Mouse (Mus musculus) intestine, postnatal 0 days (tissue): Measurements from ENCODE around the gene Fra10ac1. TPM values are rescaled to one million over a fixed set of nuclear protein-coding genes. Genes with fewer than 3 reads are reported as not detected.

ENCODE experiments used
- ATAC-seq: fragments of 200-750 bp; cut with Nextera tagmentation; 2 replicates; pipeline ENCODE4 v1.8.0; 2017; ENCODE audit warnings: mild to moderate bottlenecking, moderate TSS enrichment, moderate library complexity
- H3K27ac ChIP-seq: fragments of 300-500 bp; sonication (generic); 2 replicates; pipeline ENCODE4 v1.5.1; 2014; ENCODE audit warnings: mild to moderate bottlenecking, low read depth, low read length, moderate library complexity
- H3K27me3 ChIP-seq: fragments of 300-500 bp; sonication (generic); replicated peaks from 2 replicates; pipeline ENCODE4 v1.6.1; 2014; ENCODE audit warnings: low read length, mixed read lengths; ENCODE audit not compliant: control insufficient read depth, insufficient read depth
- H3K36me3 ChIP-seq: fragments of 300-500 bp; sonication (generic); 2 replicates; pipeline ENCODE4 v1.6.1; 2014; ENCODE audit warnings: mild to moderate bottlenecking, moderate library complexity; ENCODE audit not compliant: control insufficient read depth, insufficient read depth
- H3K4me1 ChIP-seq: fragments of 300-500 bp; sonication (generic); replicated peaks from 2 replicates; pipeline ENCODE4 v1.6.1; 2014; ENCODE audit warnings: antibody characterized with exemption, low read length, mixed read lengths; ENCODE audit not compliant: control insufficient read depth, insufficient read depth
- H3K4me2 ChIP-seq: fragments of 300-500 bp; sonication (generic); replicated peaks from 2 replicates; pipeline ENCODE4 v1.6.1; 2014; ENCODE audit warnings: low read depth, mild to moderate bottlenecking, moderate library complexity
- H3K4me3 ChIP-seq: fragments of 300-500 bp; sonication (generic); 2 replicates; pipeline ENCODE4 v1.5.1; 2014; ENCODE audit warnings: low read depth, low read length
- H3K9ac ChIP-seq: fragments of 300-500 bp; sonication (generic); 2 replicates; pipeline ENCODE4 v1.6.1; 2014; ENCODE audit warnings: mild to moderate bottlenecking, low read depth, low read length
- H3K9me3 ChIP-seq: fragments of 300-500 bp; sonication (generic); 2 replicates; pipeline ENCODE4 v1.6.1; 2016; ENCODE audit warnings: mixed run types; ENCODE audit not compliant: control insufficient read depth
- CTCF ChIP-seq: sonication (generic); IDR thresholded peaks from 2 replicates; pipeline ENCODE4 v1.5.1; 2016; ENCODE audit warnings: low read depth, mild to moderate bottlenecking, control low read depth, antibody characterized with exemption, moderate library complexity
- WGBS: fragments of 180-500 bp; shearing (Covaris S2); extraction: QIAGEN DNeasy Blood & Tissue Kit; methylation state at CpG from one replicate; pipeline ENCODE4 v1.1.7; 2014; 5-methylcytosine and 5-hydroxymethylcytosine counted together
- polyA plus RNA-seq: library from polyadenylated mRNA; unstranded; fragments of >200 nt; fragmentation: Nextera tagmentation; extraction: Ambion mirVana; gene quantifications from 2 replicates; pipeline ENCODE4 v1.2.1, GENCODE M21; 2015

Gene Fra10ac1
- 18.1 and 19.0 TPM in 2 replicates for polyA plus RNA-seq

GRCm38 (mm10) chr19:38223905-38224684 is at the start of gene Fra10ac1:
Fra10ac1 (minus strand) TSS chr19:38224156.
- peak; percentile 98 for ATAC-seq
- Histone ChIP-seq H3K27me3 (no peaks in the 10 kb centered on the region), H3K4me2 (peak within 1 kb of the TSS; percentile 73), H3K9ac (peak within 1 kb of the TSS; percentile 48), H3K27ac (peak within 1 kb of the TSS; percentile 51), H3K9me3 (no peaks in the 10 kb centered on the region), H3K4me1 (peaks cover 2% of the 10 kb centered on the region; the same call in 1 of the 2 replicates), H3K36me3 (peaks cover 8% of the 10 kb centered on the region; the same call in 1 of the 2 replicates), H3K4me3 (peak within 1 kb of the TSS; percentile 47)
- WGBS: 1% methylated on average over 49 of the region's 49 CpGs
- peak; percentile 79 for TF ChIP-seq CTCF

DNA sequence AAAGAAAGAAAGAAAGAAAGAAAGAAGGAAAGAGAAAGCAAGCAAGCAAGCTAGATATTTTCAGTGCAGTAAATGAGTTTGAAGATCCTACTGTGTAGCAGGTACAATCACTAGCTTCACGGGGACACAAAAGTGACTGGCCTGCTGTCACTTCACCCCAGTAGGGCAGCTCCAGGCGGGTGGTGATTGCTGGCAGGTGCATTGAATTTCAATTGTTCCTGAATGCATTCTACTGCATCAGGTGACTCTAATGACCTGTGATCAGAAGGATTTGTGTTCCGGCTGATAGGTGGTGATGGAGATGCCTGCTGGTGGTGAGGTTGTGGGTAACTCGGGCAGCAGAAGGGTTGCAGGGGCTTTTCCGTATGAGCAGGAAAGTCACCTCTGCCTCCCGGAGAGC is 47.1 kb upstream of the Fra10ac1 start:
- no peak overlapping the region for H3K4me2 ChIP-seq
- no peaks in the 10 kb centered on the region for H3K4me1 ChIP-seq
- no peak for ATAC-seq
- no peaks in the 10 kb centered on the region for H3K9me3 ChIP-seq
- no peaks in the 10 kb centered on the region for H3K36me3 ChIP-seq
- H3K4me3 ChIP-seq: no peak overlapping the region
- H3K27ac ChIP-seq: no peak overlapping the region
- no peaks in the 10 kb centered on the region for H3K27me3 ChIP-seq
- no peak for TF ChIP-seq CTCF
- 41% methylated on average over 6 of the region's 6 CpGs for WGBS
- no peak overlapping the region for H3K9ac ChIP-seq

- Histone ChIP-seq H3K4me3 (no peak overlapping the region), H3K9me3 (no peaks in the 10 kb centered on the region), H3K27ac (no peak overlapping the region), H3K36me3 (no peaks in the 10 kb centered on the region), H3K4me1 (no peaks in the 10 kb centered on the region), H3K4me2 (no peak overlapping the region), H3K9ac (no peak overlapping the region), H3K27me3 (peaks cover 24% of the 10 kb centered on the region; the same call in 1 of the 2 replicates)
- ATAC-seq: no peak
- WGBS: 82% methylated on average over 5 of the region's 5 CpGs
- no peak for TF ChIP-seq CTCF
Observed at GRCm38 (mm10) chr19:38267469-38267868, 43.5 kb upstream of the Fra10ac1 start.

DNA sequence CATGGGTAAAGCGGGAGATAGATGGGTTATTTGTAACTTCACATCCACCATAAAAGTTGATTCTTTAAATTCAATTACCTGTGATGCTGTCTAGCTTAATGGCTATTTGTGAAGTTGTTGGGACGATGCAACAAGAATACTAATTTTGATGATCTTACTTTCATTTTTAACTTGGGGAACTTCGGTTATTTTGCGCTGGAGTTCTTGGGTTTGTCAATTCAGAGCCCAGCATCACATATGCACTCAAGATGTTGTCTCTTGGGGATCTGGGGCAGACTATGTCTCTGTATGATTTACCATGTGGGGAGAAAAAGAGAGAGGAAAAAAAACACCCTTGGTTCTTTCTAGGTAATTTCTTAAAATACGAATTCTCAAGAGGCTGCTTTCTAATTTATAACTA is 41.8 kb upstream of the Fra10ac1 start:
- no peak overlapping the region for H3K27ac ChIP-seq
- ATAC-seq: no peak
- no peak overlapping the region for H3K4me2 ChIP-seq
- H3K9me3 ChIP-seq: no peaks in the 10 kb centered on the region
- H3K9ac ChIP-seq: no peak overlapping the region
- peaks cover 24% of the 10 kb centered on the region; the same call in 1 of the 2 replicates for H3K27me3 ChIP-seq
- no peaks in the 10 kb centered on the region for H3K36me3 ChIP-seq
- H3K4me3 ChIP-seq: no peak overlapping the region
- H3K4me1 ChIP-seq: no peaks in the 10 kb centered on the region
- no peak for TF ChIP-seq CTCF
- 88% methylated on average over 5 of the region's 5 CpGs for WGBS

DNA sequence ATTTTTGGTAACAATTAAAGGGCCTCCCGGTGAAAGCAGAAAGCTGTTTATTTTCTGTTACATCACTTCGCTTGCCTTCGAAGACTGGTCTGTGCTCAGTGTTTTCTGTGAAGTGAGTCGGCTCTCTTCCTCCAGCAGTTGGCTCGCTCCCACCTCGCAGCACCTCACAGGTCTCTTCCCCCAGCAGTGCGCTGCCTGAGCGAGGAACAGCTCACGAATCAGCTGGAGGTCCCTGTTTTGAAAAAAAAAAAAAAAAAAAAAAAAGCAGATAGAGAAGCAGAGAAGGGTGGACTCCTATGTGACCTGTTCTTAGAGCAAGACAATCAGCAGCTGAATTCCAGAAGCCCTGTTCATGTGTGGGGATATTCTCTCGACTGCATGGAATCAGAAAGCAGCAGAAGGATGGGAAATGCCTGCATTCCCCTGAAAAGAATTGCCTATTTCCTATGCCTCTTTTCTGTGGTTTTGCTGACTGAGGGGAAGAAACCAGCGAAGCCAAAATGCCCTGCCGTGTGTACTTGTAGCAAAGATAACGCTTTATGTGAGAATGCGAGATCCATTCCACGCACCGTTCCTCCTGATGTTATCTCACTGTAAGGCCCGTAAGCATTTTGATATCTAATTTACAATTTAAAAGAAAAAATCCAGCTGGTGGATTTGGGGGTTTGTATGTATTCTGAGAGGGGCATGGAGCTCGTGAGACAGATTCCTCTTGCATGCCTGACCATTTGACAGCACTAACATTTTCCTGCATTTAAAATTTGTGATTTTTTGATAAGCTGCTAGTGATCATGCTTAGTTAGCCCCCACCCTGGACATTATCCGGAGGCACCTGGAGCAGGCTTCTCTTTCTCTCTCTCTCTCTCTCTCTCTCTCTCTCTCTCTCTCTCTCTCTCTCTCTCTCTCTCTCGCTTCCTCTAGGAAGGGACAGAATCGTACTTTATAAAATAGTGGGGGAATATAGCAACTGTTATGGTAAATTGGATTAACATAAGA is 40.8 kb upstream of the Fra10ac1 start, which contains the start of gene Lgi1:
Gene Lgi1, plus strand, starts transcription at position 32 of the 996 bp plus-strand sequence.
- 26% methylated on average over 21 of the region's 21 CpGs for WGBS
- no peaks in the 10 kb centered on the region for H3K36me3 ChIP-seq
- peaks cover 24% of the 10 kb centered on the region; the same call in 1 of the 2 replicates for H3K27me3 ChIP-seq
- TF ChIP-seq CTCF: no peak
- no peaks in the 10 kb centered on the region for H3K4me1 ChIP-seq
- no peaks in the 10 kb centered on the region for H3K9me3 ChIP-seq
- ATAC-seq: no peak
- H3K4me3 ChIP-seq: no peak within 1 kb of the TSS
- no peak within 1 kb of the TSS for H3K27ac ChIP-seq
- H3K4me2 ChIP-seq: no peak within 1 kb of the TSS
- no peak within 1 kb of the TSS for H3K9ac ChIP-seq
